Mouse (Mus musculus): ENCODE measurements around the gene Ccdc162. TPM values are rescaled to one million over a fixed set of nuclear protein-coding genes. Genes with fewer than 3 reads are reported as not detected.

Ccdc162 gene
- polyA plus RNA-seq, 2 experiments: 1.6 to 2.1 TPM

DNA sequence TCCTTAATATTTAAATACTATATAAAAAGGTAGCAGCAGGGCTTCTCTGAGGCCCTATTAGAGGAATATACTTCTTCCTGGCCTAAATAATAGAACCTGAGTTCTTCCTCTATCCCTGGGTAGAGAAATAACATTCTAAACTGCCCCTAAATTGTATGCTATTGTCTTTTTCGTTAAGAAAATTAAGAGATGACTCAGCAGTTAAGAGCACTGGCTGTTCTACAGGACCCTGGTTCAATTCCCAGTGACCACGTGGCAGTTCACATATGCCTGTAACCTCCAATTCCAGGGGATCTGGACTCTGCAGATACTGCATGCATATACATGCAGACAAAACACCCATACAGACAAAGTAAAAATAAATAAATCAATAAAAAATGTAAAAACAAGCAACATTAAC is 172.6 kb downstream of the Ccdc162 start:
- no peak for ATAC-seq (ENCODE audit: low FRiP score, low read depth)
- Histone ChIP-seq H3K4me3 (replicated peaks; ENCODE audit: low read length) (no peak overlapping the region), H3K9ac (ENCODE audit: low read depth, low read length, severe bottlenecking) (no peak overlapping the region), H3K27ac (replicated peaks; ENCODE audit: low read depth, low read length) (no peak overlapping the region), H3K9me3 (ENCODE audit: control insufficient read depth, low read length) (no peaks in the 10 kb centered on the region), H3K36me3 (ENCODE audit: control insufficient read depth, insufficient read depth, low read length) (0 out of 2 replicates have a peak, but pooled peaks cover 4% of the 10 kb centered on the region), H3K4me2 (replicated peaks; ENCODE audit: low read depth, low read length, severe bottlenecking) (no peak overlapping the region), H3K4me1 (ENCODE audit: control insufficient read depth, insufficient read depth, low read length) (0 out of 2 replicates have a peak, but pooled peaks cover 3% of the 10 kb centered on the region), H3K27me3 (ENCODE audit: control insufficient read depth, insufficient read depth, low read length) (no peaks in the 10 kb centered on the region)
- no peak for TF ChIP-seq POLR2A (IDR thresholded peaks at IDR 0.05; ENCODE audit: borderline replicate concordance, extremely low read depth, insufficient read depth, insufficient read length)
- DNase-seq (ENCODE audit: low spot score): no peak
- WGBS: 76% methylated on average over 2 of the region's 2 CpGs

GRCm38 (mm10) chr10:41543439-41543838 is 173.0 kb downstream of the Ccdc162 start:
- ATAC-seq (ENCODE audit: low FRiP score, low read depth) (no peak), DNase-seq (ENCODE audit: low spot score) (no peak)
- Histone ChIP-seq H3K9me3 (ENCODE audit: control insufficient read depth, low read length) (no peaks in the 10 kb centered on the region), H3K27ac (replicated peaks; ENCODE audit: low read depth, low read length) (no peak overlapping the region), H3K36me3 (ENCODE audit: control insufficient read depth, insufficient read depth, low read length) (0 out of 2 replicates have a peak, but pooled peaks cover 5% of the 10 kb centered on the region), H3K4me2 (replicated peaks; ENCODE audit: low read depth, low read length, severe bottlenecking) (no peak overlapping the region), H3K9ac (ENCODE audit: low read depth, low read length, severe bottlenecking) (no peak overlapping the region), H3K4me1 (ENCODE audit: control insufficient read depth, insufficient read depth, low read length) (0 out of 2 replicates have a peak, but pooled peaks cover 3% of the 10 kb centered on the region), H3K27me3 (ENCODE audit: control insufficient read depth, insufficient read depth, low read length) (no peaks in the 10 kb centered on the region), H3K4me3 (replicated peaks; ENCODE audit: low read length) (no peak overlapping the region)
- no peak for TF ChIP-seq POLR2A (IDR thresholded peaks at IDR 0.05; ENCODE audit: borderline replicate concordance, extremely low read depth, insufficient read depth, insufficient read length)
- 91% methylated on average over 4 of the region's 4 CpGs for WGBS

GRCm38 (mm10) chr10:41542057-41542456 is 174.4 kb downstream of the Ccdc162 start:
- Histone ChIP-seq H3K9me3 (ENCODE audit: control insufficient read depth, low read length) (no peaks in the 10 kb centered on the region), H3K4me3 (replicated peaks; ENCODE audit: low read length) (no peak overlapping the region), H3K4me1 (ENCODE audit: control insufficient read depth, insufficient read depth, low read length) (0 out of 2 replicates have a peak, but pooled peaks cover 3% of the 10 kb centered on the region), H3K27ac (replicated peaks; ENCODE audit: low read depth, low read length) (no peak overlapping the region), H3K4me2 (replicated peaks; ENCODE audit: low read depth, low read length, severe bottlenecking) (no peak overlapping the region), H3K27me3 (ENCODE audit: control insufficient read depth, insufficient read depth, low read length) (no peaks in the 10 kb centered on the region), H3K36me3 (ENCODE audit: control insufficient read depth, insufficient read depth, low read length) (peaks cover 8% of the 10 kb centered on the region; the same call in 1 of the 2 replicates), H3K9ac (ENCODE audit: low read depth, low read length, severe bottlenecking) (no peak overlapping the region)
- no peak for DNase-seq (ENCODE audit: low spot score)
- TF ChIP-seq POLR2A (IDR thresholded peaks at IDR 0.05; ENCODE audit: borderline replicate concordance, extremely low read depth, insufficient read depth, insufficient read length): no peak
- 96% methylated on average over 6 of the region's 6 CpGs for WGBS
- ATAC-seq (ENCODE audit: low FRiP score, low read depth): no peak

DNA sequence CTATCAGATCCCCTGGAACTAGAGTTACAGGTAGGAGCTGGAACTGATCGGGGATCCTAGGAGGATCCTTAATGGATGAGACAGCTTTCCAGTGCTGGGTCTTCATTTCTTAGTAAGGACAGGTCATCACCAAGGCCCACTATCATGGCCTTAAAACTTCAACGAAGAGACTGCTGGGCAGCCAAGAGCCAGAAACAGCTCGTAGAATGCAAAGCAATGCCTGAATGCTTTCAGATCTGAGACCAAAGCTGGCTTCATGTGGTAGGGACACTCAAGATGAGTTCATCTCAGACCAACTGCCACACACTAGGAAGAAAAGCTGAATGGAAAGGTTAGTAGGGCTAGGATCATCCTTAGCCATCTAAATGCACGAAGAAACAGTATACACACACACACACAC is 177.4 kb downstream of the Ccdc162 start:
- no peak for TF ChIP-seq POLR2A (IDR thresholded peaks at IDR 0.05; ENCODE audit: borderline replicate concordance, extremely low read depth, insufficient read depth, insufficient read length)
- H3K9me3 ChIP-seq (ENCODE audit: control insufficient read depth, low read length): no peaks in the 10 kb centered on the region
- no peak for DNase-seq (ENCODE audit: low spot score)
- 97% methylated on average over 4 of the region's 4 CpGs for WGBS
- no peaks in the 10 kb centered on the region for H3K4me1 ChIP-seq (ENCODE audit: control insufficient read depth, insufficient read depth, low read length)
- ATAC-seq (ENCODE audit: low FRiP score, low read depth): no peak
- no peak overlapping the region for H3K27ac ChIP-seq (replicated peaks; ENCODE audit: low read depth, low read length)
- no peak overlapping the region for H3K4me2 ChIP-seq (replicated peaks; ENCODE audit: low read depth, low read length, severe bottlenecking)
- no peaks in the 10 kb centered on the region for H3K27me3 ChIP-seq (ENCODE audit: control insufficient read depth, insufficient read depth, low read length)
- no peak overlapping the region for H3K9ac ChIP-seq (ENCODE audit: low read depth, low read length, severe bottlenecking)
- H3K36me3 ChIP-seq (ENCODE audit: control insufficient read depth, insufficient read depth, low read length): peaks cover 28% of the 10 kb centered on the region
- no peak overlapping the region for H3K4me3 ChIP-seq (replicated peaks; ENCODE audit: low read length)

DNA sequence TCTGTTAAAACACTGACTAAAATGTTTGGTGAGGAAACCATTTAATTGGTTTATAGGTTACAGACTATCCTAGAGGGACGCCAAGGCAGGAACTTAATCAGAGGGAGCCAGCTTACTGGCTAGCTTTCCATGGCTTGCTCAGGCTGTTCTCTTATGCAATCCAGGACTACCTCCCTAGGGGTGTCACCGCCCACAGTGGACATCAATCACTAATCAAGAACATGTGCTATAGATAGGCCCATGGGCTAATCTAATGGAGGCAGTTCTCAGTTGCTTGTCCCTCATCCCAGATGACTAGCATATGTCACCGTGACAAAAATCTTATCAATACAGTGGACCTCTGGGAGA is 178.5 kb downstream of the Ccdc162 start:
- TF ChIP-seq POLR2A (IDR thresholded peaks at IDR 0.05; ENCODE audit: borderline replicate concordance, extremely low read depth, insufficient read depth, insufficient read length): no peak
- Histone ChIP-seq H3K4me1 (ENCODE audit: control insufficient read depth, insufficient read depth, low read length) (no peaks in the 10 kb centered on the region), H3K27ac (replicated peaks; ENCODE audit: low read depth, low read length) (no peak overlapping the region), H3K4me2 (replicated peaks; ENCODE audit: low read depth, low read length, severe bottlenecking) (no peak overlapping the region), H3K36me3 (ENCODE audit: control insufficient read depth, insufficient read depth, low read length) (peaks cover 38% of the 10 kb centered on the region), H3K4me3 (replicated peaks; ENCODE audit: low read length) (no peak overlapping the region), H3K9me3 (ENCODE audit: control insufficient read depth, low read length) (no peaks in the 10 kb centered on the region), H3K9ac (ENCODE audit: low read depth, low read length, severe bottlenecking) (no peak overlapping the region), H3K27me3 (ENCODE audit: control insufficient read depth, insufficient read depth, low read length) (no peaks in the 10 kb centered on the region)
- ATAC-seq (ENCODE audit: low FRiP score, low read depth) (no peak), DNase-seq (ENCODE audit: low spot score) (no peak)
- WGBS: 88% methylated on average over 3 of the region's 3 CpGs
